Mouse (Mus musculus) lung, postnatal 14 days (tissue): ENCODE measurements around the gene Lactbl1.

Experiments used
- DNase-seq: peaks from one replicate; pipeline ENCODE4 v3.0.0; 2021

Gene Lactbl1

DNA sequence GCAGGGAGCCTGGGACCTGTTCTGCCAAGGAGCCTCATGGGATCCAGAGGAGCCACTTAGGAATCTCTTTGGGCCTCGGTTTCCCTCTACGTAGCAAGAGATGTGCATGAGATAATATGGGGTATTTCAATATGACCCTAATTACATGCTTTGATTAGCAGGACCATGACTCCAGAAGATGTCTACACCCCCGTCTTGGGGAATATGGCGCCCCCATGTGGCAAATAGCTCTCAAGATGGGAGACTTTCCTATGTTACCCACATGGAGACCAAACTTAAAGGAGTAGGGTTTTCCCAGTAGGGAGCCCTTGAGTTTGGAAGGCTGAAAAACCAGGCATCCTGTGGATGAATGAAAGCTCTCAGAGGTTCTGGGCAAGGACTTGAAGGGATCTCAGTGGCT lies 65.7 kb downstream of the Lactbl1 start:
- DNase-seq: no peak
